Mouse (Mus musculus) lung, postnatal 14 days (tissue): ENCODE measurements around the gene Hacd2.
A peak's percentile ranks its signal among the peaks of the same experiment; 100 is the strongest.

Experiments
- DNase-seq: peaks from one replicate; pipeline ENCODE4 v3.0.0; 2021

The Hacd2 gene

GRCm38 (mm10) chr16:35127270-35127669, 105.0 kb downstream of the Hacd2 start:
- no peak for DNase-seq

DNA sequence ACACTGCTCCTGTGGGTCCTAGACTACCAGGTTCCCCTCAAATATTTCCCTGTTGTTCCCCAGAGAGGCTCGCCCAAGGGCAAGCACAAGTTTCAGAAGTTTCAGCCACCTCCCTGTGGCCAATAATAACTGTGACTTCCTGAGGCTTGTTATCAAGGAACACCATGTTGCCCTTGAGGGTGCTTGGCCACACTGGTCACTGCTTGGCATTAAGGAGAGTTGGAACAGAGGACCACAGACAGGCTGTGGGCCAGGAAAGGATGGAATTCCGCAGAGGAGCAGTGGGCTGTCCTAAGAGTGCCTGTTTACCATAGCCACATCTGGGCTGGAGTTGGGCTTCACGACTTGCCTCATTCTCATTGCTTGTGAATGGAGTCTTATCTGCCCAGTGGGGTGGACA, 107.9 kb downstream of the Hacd2 start:
- peak; percentile 25 for DNase-seq

DNA sequence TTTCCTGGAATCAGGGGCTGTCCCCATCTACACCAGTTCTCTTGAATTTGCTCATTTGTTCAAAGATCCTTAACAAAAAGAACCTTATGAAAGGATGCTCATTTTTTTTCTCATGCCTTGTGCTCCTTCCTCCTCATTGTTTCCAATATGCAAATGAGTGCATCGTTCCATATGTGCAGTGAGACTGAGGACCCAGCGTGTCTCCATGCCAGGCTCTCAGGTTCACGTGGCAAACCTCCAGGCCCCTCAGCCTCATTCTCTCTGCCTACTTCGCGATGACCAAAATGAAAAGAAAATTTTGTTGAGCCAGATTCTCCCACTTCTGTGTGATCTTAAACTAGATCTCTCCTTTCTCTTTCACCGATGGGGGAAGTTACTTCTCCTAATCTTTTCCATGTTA, 117.2 kb downstream of the Hacd2 start:
- DNase-seq: no peak

- DNase-seq: no peak
These were observed 117.8 kb downstream of the Hacd2 start for GRCm38 (mm10) chr16:35139873-35140619.

DNA sequence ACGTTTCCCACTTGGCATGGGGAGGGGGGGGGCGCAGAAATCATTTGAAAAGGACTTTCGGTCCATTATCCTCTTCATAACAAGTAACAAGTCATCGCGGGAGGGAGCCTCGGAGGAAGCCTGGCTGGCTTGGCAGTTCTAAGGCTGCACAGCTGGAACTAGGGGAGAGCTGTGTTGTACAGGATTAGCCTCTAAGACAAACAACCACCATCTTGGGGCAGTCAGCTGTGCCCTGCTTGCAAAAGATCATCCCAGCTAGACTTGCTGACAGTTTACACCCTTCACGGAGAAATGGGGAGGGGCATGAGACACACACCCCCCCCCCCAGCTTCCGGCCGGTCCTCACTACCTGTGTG, 118.4 kb downstream of the Hacd2 start:
- DNase-seq: no peak

DNA sequence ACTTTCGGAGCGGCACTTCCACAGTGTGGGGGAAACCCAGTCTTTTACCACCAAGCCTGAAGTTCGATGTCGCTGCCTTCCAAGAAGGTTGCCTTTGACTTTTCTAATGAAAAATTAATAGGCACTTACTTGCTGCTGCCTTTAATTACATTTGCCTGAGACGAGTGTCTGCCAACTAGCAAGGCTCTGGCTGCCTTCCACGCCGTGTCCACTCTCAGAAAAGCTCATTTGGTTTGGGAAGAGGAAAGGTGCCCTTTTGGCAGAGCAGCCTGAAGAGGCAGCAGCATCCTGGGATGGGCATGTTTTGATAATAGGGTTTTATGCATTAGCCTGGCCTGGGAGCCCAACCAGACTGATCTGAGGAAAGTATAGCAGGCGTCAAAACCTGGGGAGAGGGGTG, 119.6 kb downstream of the Hacd2 start:
- DNase-seq: no peak

- DNase-seq: no peak
These were observed 123.9 kb downstream of the Hacd2 start for GRCm38 (mm10) chr16:35146153-35146552.

DNA sequence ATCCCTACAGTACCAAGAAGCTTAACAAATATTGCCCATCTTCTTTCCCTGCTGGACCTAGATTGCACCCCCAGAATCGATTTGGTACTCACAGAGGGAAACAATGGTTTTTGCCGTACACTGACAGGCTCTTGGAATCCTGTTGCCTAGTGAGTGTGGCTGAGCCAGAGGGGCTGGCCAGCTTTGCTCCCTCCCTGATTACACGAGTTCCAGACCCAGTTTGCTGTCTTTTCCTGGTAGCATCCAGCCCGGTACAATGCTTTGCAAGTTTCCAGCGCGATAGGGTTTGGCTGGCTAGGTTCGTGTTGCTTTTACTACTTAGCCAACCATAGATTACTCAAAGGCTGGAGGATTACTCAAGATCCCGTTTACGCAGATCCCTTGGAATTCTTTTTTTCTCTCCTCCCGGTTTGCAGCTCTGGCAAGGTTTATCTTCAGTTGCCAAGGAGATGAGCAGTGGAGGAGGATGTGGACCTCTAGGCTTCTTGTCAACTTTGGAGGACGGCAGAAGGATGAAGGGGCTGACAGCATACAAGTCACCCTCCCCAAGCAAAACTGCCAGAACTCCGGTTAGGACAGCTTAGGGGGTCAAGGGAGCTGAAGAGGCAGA, 131.0 kb downstream of the Hacd2 start:
- DNase-seq: no peak

DNA sequence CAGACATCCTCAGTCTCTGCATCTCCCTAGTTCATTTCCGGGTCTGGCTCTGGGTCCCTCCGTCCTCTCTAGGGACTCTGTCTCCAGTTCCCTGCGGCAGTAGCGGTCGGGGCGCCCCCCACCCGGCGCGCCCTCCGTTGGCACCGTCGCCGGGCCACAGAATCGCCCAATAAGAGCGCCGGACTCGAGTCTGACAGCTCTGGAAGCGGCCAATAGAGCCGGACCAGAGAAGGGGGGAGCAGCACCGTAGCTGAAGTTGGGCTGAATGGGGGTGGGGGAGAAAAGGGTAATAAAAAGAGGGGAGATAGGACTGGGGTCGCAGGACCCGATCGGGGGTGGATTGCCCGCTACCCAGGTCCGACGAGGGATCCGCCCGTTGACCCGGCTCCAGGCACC, 132.0 kb downstream of the Hacd2 start:
- peak; percentile 28 for DNase-seq

GRCm38 (mm10) chr16:35154641-35155390, 132.6 kb downstream of the Hacd2 start, which contains the start of gene Adcy5:
TSS of gene Adcy5 (plus strand) at chr16:35154877.
- peak; percentile 39 for DNase-seq

DNA sequence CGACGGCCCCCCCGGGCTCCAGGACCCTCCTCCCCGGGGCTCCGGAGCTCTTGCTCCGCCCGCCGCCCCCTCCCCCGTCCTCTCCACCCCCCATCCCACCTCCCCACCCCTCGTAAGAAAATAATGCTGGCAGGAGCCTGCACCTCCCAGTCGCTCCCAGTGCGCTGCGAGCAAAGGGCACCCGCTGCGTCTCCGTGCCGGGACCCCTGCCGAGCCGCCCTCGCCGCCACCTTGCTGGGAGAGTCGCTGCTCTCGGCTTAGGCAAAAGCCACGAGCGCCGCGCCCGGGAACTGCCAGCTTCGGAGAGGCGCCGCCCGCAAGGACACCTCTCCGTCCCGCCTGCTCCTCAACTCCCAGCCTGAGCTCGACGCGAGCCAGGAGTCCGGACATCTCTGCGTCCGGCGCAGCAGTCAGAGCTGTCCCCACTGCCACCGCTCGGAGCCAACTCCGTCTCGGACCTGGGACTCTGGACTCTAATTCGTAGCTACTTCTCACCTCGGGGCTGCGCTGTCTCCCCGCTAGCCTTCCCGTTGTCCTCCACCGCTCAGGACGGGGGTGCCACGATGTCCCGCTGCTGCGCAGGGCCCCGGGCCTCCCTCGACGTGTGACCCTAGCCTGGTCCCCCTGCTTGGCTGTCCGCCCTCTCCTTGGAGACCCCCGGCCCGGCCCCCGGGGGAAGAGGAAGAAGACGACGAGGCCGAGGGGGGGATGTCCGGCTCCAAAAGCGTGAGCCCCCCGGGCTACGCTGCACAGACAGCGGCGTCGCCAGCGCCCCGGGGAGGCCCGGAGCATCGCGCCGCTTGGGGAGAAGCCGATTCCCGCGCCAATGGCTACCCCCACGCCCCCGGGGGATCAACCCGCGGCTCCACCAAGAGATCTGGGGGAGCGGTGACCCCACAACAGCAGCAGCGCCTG, 133.4 kb downstream of the Hacd2 start:
- peak; percentile 55 for DNase-seq

DNA sequence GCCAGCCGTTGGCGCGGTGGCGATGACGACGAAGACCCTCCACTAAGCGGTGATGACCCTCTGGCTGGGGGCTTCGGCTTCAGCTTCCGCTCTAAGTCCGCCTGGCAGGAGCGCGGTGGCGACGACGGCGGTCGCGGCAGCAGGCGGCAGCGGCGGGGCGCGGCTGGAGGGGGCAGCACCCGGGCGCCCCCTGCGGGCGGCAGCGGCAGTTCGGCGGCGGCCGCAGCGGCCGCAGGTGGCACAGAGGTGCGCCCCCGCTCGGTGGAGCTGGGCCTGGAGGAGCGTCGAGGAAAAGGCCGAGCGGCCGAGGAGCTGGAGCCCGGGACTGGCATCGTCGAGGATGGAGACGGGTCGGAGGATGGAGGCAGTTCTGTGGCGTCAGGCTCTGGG, 134.1 kb downstream of the Hacd2 start:
- DNase-seq: peak; percentile 66

GRCm38 (mm10) chr16:35156832-35157231, 134.6 kb downstream of the Hacd2 start:
- DNase-seq: no peak
